Mouse (Mus musculus) midbrain, embryonic 15.5 days (tissue): ENCODE data around the gene Pdlim1. TPM values are rescaled to one million over a fixed set of nuclear protein-coding genes. Genes with fewer than 3 reads are reported as not detected.

Source experiments
- polyA plus RNA-seq: library from polyadenylated mRNA; unstranded; fragments of >200 nt; fragmentation: Nextera tagmentation; extraction: Ambion mirVana; gene quantifications from 2 replicates; pipeline ENCODE4 v1.2.1, GENCODE M21; 2015

Gene Pdlim1
- polyA plus RNA-seq, 1 experiment from 2014 or later = 10.4 TPM

Other genes starting within 250 kb of the Pdlim1 start
- not detected in 2 replicates for gene Cyp2c54, start 198.0 kb downstream of the Pdlim1 start, polyA plus RNA-seq
- gene Cyp2c50, start 182.2 kb downstream of the Pdlim1 start, polyA plus RNA-seq = not detected in 2 replicates
- not detected in 2 replicates for gene Cyp2c70, start 84.5 kb downstream of the Pdlim1 start, polyA plus RNA-seq
- gene Sorbs1, start 241.9 kb upstream of the Pdlim1 start, polyA plus RNA-seq = 93.9 and 94.3 TPM in 2 replicates